In genomic region chr2:33778466-33778865, GRCm38 (mm10) we compare ENCODE assay signal across 7 mouse cellular contexts.
"Had no signal": no experiment of that assay in that cellular context is flagged by ENCODE, and none has a peak within 500 bp of the region (broad histone marks: within the 10 kb centered on the region; RNA-seq: fewer than 3 reads in every experiment).

No protein-coding gene starts in this region.

- DNase-seq: kidney, postnatal 10 days; lung, adult 2 months; lung, postnatal 36 days; retina, postnatal 1 day; right cerebral cortex, postnatal 14 days had no signal

- ATAC-seq: lung, postnatal 0 days; midbrain, embryonic 13.5 days had no signal
